Mouse (Mus musculus): ENCODE data around the gene Scgn.
A peak's percentile ranks its signal among the peaks of the same experiment; 100 is the strongest.

Gene Scgn

GRCm38 (mm10) chr13:23990928-23991327 is at the start of gene Scgn:
TSS of gene Scgn (minus strand) at chr13:23991214.
- peak; percentile 62 for DNase-seq (ENCODE audit: low read depth)

- no peak for DNase-seq (ENCODE audit: low read depth)
Observed at GRCm38 (mm10) chr13:24040221-24040620, 49.2 kb upstream of the Scgn start.

DNA sequence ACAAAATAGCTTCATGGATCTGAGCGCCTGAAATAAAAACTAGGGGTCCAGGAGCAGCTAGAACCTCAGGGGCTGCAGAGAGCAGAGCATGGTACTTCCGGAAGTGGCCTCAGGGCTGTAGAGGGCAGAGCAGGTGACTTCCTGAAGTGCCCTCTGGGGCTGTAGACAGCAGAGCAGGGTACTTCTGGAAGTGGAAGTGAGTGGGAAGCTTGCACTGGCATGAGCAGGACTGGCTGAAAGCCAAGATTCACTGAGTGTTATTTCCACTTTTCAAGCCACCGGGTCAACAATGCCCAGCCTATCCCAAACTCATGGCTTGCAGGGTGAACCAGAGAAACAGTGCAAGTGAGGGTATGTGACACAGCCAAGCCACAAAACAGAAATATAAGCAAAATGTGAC is 46.5 kb upstream of the Scgn start:
- DNase-seq (ENCODE audit: low read depth) = no peak

- no peak for DNase-seq (ENCODE audit: low read depth)
Observed at GRCm38 (mm10) chr13:24036150-24036549, 45.1 kb upstream of the Scgn start.

GRCm38 (mm10) chr13:24027191-24028170 is 36.5 kb upstream of the Scgn start:
- DNase-seq (ENCODE audit: low read depth) = peak; percentile 14

GRCm38 (mm10) chr13:24018515-24018914 is 27.5 kb upstream of the Scgn start:
- no peak for DNase-seq (ENCODE audit: low read depth)

DNA sequence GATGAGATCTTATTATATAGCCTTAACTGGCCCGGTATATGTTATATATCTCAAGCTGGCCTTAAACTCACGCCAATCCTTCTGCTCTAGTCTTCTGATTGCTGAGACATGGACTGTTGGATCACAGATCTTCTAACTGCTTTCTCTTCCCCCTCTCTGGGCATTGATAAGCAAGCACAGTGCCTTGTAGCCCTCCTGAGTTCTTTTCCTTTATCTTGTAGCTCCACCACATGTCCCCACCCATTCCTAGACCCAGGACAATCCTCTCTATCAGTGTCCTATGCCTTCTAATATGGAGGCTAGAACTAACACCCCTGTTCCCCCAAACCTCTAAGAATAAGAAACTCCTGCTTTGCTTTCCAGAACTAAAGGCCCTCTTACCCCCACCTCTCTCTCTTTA is 14.5 kb upstream of the Scgn start:
- DNase-seq (ENCODE audit: low read depth) = no peak

DNA sequence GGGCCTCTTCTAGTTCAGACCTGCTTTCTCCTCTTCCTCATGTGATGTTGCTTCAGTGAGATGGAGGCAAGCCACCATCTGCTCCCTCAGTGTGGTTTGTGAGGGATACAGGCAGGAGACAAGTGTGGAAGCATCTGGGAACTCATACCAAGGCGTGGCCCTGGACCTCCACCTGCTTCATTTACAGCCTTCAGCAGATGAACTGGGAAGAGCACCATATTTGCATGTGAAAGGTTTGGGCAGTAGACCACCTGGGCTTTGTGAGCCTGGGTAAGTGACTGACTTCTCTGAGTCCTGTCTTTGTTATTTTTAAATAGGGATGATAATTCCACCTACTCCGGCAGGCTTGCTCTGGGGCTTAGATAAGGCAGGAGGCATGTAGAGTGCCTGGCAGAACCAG is 10.8 kb upstream of the Scgn start:
- no peak for DNase-seq (ENCODE audit: low read depth)

DNA sequence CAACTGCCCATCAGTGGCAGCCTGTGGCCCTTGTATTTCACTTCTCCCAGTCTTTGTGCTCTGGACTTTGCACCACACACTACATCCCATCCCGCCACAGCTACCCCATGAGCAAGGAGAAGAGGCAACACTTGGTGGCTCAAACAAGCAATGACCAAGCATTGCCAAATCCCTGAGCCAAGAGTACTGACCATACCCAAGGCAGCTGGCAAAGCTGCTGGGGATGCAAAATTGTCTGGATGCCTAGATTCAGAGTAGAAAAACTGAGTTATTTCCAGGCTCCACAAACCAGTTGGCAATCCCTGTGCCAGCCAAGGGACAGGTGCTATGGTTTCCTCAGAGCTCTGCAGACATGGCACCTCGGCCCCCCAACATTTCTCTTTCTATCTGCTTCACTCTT is 10.1 kb upstream of the Scgn start:
- no peak for DNase-seq (ENCODE audit: low read depth)

GRCm38 (mm10) chr13:23998826-23999225 is 7.8 kb upstream of the Scgn start:
- DNase-seq (ENCODE audit: low read depth) = no peak

DNA sequence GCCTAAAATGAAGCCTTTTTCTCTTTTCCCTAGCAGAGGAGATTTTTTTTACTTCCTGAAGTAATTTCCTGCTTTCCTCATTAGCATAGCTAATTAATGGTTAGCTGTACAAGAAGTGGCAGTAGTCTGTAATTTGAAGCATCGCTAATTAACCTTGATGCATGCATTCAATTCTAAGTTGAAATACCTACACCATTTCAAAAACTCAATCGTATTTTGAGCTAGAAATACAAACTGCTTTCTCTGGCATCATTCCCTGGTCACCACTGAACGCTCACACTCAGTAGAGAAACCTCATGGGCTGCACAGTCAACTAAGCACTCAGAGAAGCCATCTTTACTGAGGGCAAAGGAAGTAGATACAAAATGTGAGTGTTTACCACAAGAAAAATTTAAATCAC is 3.7 kb upstream of the Scgn start:
- DNase-seq (ENCODE audit: low read depth) = no peak

- DNase-seq (ENCODE audit: low read depth) = no peak
Observed at GRCm38 (mm10) chr13:23994024-23994423, 3.0 kb upstream of the Scgn start.

- no peak for DNase-seq (ENCODE audit: low read depth)
Observed at GRCm38 (mm10) chr13:23990451-23990850, 563 bp downstream of the Scgn start.

DNA sequence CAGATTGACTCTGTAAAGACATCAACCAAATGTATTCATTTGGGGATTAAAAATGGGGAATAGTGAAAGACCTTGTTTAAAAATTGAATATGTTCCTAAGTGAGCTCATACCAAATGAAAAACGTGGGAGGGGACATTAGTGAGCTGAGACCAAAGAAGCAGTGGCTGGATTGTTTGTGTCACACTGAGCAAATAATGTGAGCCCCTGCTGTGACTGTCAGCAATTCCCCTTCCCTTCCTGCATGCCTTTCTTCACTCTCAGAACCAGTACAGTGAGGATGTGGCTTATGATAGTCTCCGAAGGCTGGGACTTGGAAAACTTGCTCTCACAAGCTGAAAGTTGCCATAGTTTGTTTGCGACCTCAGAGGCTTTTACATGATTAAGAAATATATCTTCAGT is 5.9 kb downstream of the Scgn start:
- no peak for DNase-seq (ENCODE audit: low read depth)

DNA sequence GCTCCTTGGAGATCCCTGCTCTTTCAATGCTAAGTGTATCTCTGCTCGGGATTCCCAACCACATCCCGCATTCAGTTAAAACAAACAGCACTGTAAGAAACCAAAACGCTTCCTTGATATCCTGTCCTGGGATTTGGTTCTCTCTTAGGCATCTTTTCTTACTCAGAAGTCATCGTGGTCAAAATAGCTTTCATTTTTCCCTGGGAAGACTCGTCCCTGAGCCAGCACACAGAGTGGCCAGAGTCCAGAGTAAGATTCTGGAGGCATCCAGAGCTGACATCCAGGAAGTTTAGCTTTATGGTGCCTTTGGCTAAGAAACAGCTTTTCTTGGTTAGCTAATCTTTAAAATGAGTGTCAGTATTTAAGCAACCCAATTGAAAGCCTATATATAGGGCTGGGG is 18.7 kb downstream of the Scgn start:
- no peak for DNase-seq (ENCODE audit: low read depth)

DNA sequence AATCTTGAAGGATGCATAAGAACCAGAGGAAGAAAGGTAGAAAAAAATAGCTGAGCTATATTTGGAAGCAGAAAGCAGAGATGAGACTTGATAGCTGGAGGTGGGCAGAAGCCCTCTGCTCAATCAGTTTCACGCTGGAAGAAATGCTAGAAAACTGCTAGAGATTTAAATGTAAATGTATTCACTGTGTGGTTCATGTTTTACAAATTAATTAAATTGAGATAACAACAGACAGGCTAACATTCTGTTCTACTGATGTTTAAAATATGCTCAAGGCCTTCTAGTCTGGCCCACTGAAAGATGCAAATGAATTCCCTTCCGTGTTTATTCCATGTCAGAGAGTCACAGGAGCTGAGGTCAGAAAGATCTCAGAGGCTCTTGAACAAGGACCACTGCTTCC is 19.1 kb downstream of the Scgn start:
- DNase-seq (ENCODE audit: low read depth) = no peak

DNA sequence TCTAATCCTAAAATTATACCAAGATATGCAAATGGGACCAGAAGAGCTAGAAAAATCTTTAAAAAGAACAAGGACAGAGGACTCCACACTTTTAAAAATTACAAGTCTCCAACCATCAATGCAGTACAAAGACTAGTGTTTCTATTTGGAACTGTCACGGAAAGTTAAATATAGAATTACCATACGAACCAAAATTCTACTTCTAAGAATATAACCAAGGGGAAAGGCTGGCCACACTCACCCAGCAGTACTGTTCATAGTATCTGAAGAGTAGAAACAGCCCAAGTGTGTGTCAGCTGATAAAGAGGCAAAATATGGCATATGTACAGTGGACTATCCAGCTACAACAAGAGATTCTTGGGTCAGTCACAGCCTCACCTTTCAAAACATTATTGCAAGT is 26.1 kb downstream of the Scgn start:
- DNase-seq (ENCODE audit: low read depth) = no peak

- DNase-seq (ENCODE audit: low read depth) = no peak
Observed at GRCm38 (mm10) chr13:23959776-23960175, 31.2 kb downstream of the Scgn start.

DNA sequence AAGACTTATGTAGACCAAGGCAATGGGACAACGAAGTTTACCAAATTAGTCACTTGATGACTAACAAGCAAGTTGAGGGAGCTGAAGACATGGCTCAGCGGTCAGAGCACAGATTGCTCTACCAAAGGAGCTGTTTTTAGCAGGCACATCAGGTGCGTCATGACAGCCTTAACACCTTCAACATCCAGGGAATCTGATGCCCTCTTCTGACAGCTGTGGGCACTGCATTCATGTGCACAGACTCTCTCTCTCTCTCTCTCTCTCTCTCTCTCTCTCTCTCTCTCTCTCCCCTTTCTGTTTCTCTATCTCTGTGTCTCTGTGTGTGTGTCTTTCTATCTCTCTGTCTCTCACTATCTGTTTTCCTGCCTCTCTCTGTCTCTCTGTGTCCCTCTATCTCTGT is 40.1 kb downstream of the Scgn start:
- DNase-seq (ENCODE audit: low read depth) = peak; percentile 7

DNA sequence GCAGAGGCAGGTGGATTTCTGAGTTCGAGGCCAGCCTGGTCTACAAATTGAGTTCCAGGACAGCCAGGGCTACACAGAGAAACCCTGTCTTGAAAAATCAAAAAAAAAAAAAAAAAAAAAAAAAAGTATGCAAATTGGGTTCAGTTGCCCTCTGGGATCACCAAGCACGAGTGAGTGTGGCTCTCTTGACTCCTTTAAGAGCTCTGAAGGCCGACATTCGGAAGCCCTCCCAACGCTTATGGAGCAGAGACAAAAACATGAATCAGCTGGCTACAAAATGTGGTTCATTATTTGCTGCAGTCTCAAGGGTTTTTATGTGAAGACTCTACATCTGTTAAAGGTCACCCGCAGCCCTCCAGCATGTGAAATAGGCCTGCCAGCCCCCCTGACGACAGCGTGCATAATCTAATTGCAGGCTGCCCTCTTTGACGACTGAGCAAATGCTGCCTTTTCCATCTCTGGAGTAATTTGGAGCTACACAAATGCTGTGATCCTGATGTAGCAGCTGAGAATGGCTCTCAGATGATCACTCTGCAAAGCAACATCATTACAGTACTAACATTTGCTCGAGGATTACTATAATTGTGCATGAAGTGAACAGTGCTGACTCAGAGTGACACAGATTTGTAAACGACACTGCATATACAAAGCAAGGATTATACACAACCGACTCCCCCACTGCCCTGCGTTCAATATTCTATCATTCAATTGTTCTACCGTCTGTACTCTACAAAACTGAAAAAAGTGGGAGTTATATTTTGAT is 41.3 kb downstream of the Scgn start:
- DNase-seq (ENCODE audit: low read depth) = no peak

DNA sequence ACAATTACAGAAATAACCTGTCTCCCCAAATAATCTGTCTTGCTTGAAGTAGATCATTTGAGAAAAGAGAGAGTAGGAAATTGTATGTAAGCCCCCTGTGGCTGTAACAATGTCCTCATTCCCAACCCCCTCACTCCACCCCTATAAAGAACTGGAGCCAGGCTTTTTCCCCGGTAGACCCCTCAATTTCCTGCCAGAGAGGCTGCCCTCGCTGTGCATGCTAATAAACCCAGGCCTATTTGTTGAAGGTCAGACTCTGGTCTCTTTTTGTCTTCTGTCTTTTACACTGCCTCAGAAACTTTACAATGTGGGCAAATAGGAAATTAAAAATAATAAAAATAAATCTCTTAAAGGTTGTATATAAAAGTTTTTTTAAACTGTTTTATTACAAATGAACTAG is 44.8 kb downstream of the Scgn start:
- DNase-seq (ENCODE audit: low read depth) = no peak

- no peak for DNase-seq (ENCODE audit: low read depth)
Observed at GRCm38 (mm10) chr13:23942861-23943260, 48.2 kb downstream of the Scgn start.

DNA sequence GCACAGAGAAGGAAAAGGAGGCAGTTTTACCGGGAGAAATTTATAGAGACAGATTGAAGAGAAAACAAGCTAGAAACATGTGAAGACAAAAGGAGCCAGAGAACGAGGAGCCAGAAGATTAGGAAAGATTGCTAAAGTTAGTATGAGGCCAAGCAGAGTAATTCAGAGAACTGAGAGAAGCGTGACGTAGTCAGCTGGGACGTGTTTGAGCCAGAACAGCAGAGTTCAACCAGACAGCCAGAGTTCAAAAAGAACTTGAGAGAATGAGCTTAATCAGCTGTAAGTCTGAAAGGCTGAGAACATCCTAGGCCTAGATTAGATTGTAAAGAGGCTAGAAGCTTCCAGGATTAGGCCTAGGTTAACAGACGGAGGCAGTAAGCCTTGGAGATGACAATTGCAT is 50.7 kb downstream of the Scgn start:
- no peak for DNase-seq (ENCODE audit: low read depth)
